Mouse (Mus musculus): ENCODE data around the gene Mtrex.
A peak's percentile ranks its signal among the peaks of the same experiment; 100 is the strongest.

Mtrex gene

GRCm38 (mm10) chr13:112927287-112928001 lies at the start of gene Mtrex, which contains the start of gene Dhx29:
Mtrex (minus strand) TSS chr13:112927398.
Dhx29 (plus strand) TSS chr13:112927454.
- DNase-seq, result peak; percentile 96

GRCm38 (mm10) chr13:112976720-112977119 lies 49.5 kb upstream of the Mtrex start:
- DNase-seq, result no peak

GRCm38 (mm10) chr13:112967267-112967666 lies 40.1 kb upstream of the Mtrex start:
- no peak for DNase-seq

- DNase-seq, result no peak
Measured at GRCm38 (mm10) chr13:112964421-112964820, 37.2 kb upstream of the Mtrex start.

- no peak for DNase-seq
Measured at GRCm38 (mm10) chr13:112963081-112963480, 35.9 kb upstream of the Mtrex start.

GRCm38 (mm10) chr13:112954067-112954466 lies 26.9 kb upstream of the Mtrex start:
- no peak for DNase-seq

- no peak for DNase-seq
Measured at GRCm38 (mm10) chr13:112945900-112946299, 18.7 kb upstream of the Mtrex start.

GRCm38 (mm10) chr13:112945312-112945711 lies 18.1 kb upstream of the Mtrex start:
- no peak for DNase-seq

GRCm38 (mm10) chr13:112941879-112942330 lies 14.7 kb upstream of the Mtrex start:
- DNase-seq, result peak; percentile 34

- DNase-seq, result no peak
Measured at GRCm38 (mm10) chr13:112938130-112938529, 10.9 kb upstream of the Mtrex start.

- DNase-seq, result no peak
Measured at GRCm38 (mm10) chr13:112928038-112928668, 955 bp upstream of the Mtrex start.

- peak; percentile 72 for DNase-seq
Measured at GRCm38 (mm10) chr13:112926796-112927195, 402 bp downstream of the Mtrex start.

GRCm38 (mm10) chr13:112925976-112926375 lies 1.2 kb downstream of the Mtrex start:
- no peak for DNase-seq

GRCm38 (mm10) chr13:112925266-112925665 lies 1.9 kb downstream of the Mtrex start:
- no peak for DNase-seq

- no peak for DNase-seq
Measured at GRCm38 (mm10) chr13:112920906-112921305, 6.3 kb downstream of the Mtrex start.

GRCm38 (mm10) chr13:112919141-112919865 lies 7.9 kb downstream of the Mtrex start:
- no peak for DNase-seq

- DNase-seq, result no peak
Measured at GRCm38 (mm10) chr13:112910434-112910833, 16.8 kb downstream of the Mtrex start.

GRCm38 (mm10) chr13:112909663-112910062 lies 17.5 kb downstream of the Mtrex start:
- peak; percentile 42 for DNase-seq

- DNase-seq, result no peak
Measured at GRCm38 (mm10) chr13:112902176-112902575, 25.0 kb downstream of the Mtrex start.

GRCm38 (mm10) chr13:112887234-112887633 lies 40.0 kb downstream of the Mtrex start:
- DNase-seq, result no peak

- DNase-seq, result peak; percentile 43
Measured at GRCm38 (mm10) chr13:112871500-112872266, 55.5 kb downstream of the Mtrex start.

GRCm38 (mm10) chr13:112870039-112870690 lies 57.0 kb downstream of the Mtrex start:
- no peak for DNase-seq
